Mouse (Mus musculus) kidney, postnatal 0 days (tissue): ENCODE measurements at regions not wholly inside any gene's neighbourhood (a gene's known extent, or its start where the extent isn't known, plus 50 kb on each side); places are given as distances from the start of the nearest gene placed in this dataset.

Experiments used
- ATAC-seq: fragments of 200-750 bp; cut with Nextera tagmentation; replicated peaks from 2 replicates; pipeline ENCODE4 v1.8.0; 2017; ENCODE audit warnings: low read depth, moderate number of reproducible peaks, moderate TSS enrichment, moderate library complexity; ENCODE audit not compliant: low FRiP score
- DNase-seq: peaks from one replicate; pipeline ENCODE4 v3.0.0-alpha.2; 2016; ENCODE audit warnings: low spot score
- H3K27ac ChIP-seq: fragments of 300-500 bp; sonication (generic); 2 replicates; pipeline ENCODE4 v1.5.1; 2014; ENCODE audit warnings: mild to moderate bottlenecking
- H3K27me3 ChIP-seq: fragments of 300-500 bp; sonication (generic); 2 replicates; pipeline ENCODE4 v1.6.1; 2014; ENCODE audit warnings: low read length, mixed read lengths; ENCODE audit not compliant: insufficient read depth
- H3K36me3 ChIP-seq: fragments of 300-500 bp; sonication (generic); 2 replicates; pipeline ENCODE4 v1.6.1; 2014; ENCODE audit warnings: low read length, mixed read lengths; ENCODE audit not compliant: insufficient read depth
- H3K4me1 ChIP-seq: fragments of 300-500 bp; sonication (generic); replicated peaks from 2 replicates; pipeline ENCODE4 v1.6.1; 2014; ENCODE audit warnings: antibody characterized with exemption, low read length, mixed read lengths; ENCODE audit not compliant: insufficient read depth
- H3K4me2 ChIP-seq: fragments of 300-500 bp; sonication (generic); 2 replicates; pipeline ENCODE4 v1.6.1; 2014; ENCODE audit warnings: mild to moderate bottlenecking, low read length, moderate library complexity, mixed read lengths
- H3K4me3 ChIP-seq: fragments of 300-500 bp; sonication (generic); replicated peaks from 2 replicates; pipeline ENCODE4 v1.5.1; 2014; ENCODE audit warnings: low read depth, low read length
- H3K9ac ChIP-seq: fragments of 300-500 bp; sonication (generic); 2 replicates; pipeline ENCODE4 v1.6.1; 2014; ENCODE audit warnings: low read depth, low read length
- H3K9me3 ChIP-seq: fragments of 300-500 bp; sonication (generic); replicated peaks from 2 replicates; pipeline ENCODE4 v1.6.1; 2016; ENCODE audit warnings: low read length, inconsistent platforms, mixed read lengths
- CTCF ChIP-seq: IDR thresholded peaks from 2 replicates; pipeline ENCODE4 v1.5.1; 2016; ENCODE audit warnings: antibody characterized with exemption, low read depth, mild to moderate bottlenecking, moderate library complexity
- WGBS: fragments of 180-500 bp; shearing (Covaris S2); extraction: QIAGEN DNeasy Blood & Tissue Kit; methylation state at CpG from one replicate; pipeline ENCODE4 v1.1.7; 2014; 5-methylcytosine and 5-hydroxymethylcytosine counted together

- DNase-seq = no peak
- Histone ChIP-seq H3K27me3 (no peaks in the 10 kb centered on the region), H3K9ac (no peak overlapping the region), H3K9me3 (no peaks in the 10 kb centered on the region), H3K27ac (no peak overlapping the region), H3K4me3 (no peak overlapping the region), H3K36me3 (no peaks in the 10 kb centered on the region), H3K4me1 (no peaks in the 10 kb centered on the region), H3K4me2 (no peak overlapping the region)
- 50% methylated on average over 3 of the region's 3 CpGs for WGBS
- no peak for ATAC-seq
- no peak for TF ChIP-seq CTCF
Observed at GRCm38 (mm10) chr12:26060378-26060777, 354.7 kb downstream of the Rnf144a start.

- H3K36me3 ChIP-seq = no peaks in the 10 kb centered on the region
- H3K4me1 ChIP-seq = no peaks in the 10 kb centered on the region
- TF ChIP-seq CTCF = no peak
- H3K27me3 ChIP-seq = no peaks in the 10 kb centered on the region
- H3K4me2 ChIP-seq = no peak overlapping the region
- DNase-seq (no peak), ATAC-seq (no peak)
- no peak overlapping the region for H3K27ac ChIP-seq
- no peak overlapping the region for H3K4me3 ChIP-seq
- 92% methylated on average over 4 of the region's 4 CpGs for WGBS
- no peak overlapping the region for H3K9ac ChIP-seq
- H3K9me3 ChIP-seq = no peaks in the 10 kb centered on the region
Observed at GRCm38 (mm10) chr12:26059090-26059489, 356.0 kb downstream of the Rnf144a start.

DNA sequence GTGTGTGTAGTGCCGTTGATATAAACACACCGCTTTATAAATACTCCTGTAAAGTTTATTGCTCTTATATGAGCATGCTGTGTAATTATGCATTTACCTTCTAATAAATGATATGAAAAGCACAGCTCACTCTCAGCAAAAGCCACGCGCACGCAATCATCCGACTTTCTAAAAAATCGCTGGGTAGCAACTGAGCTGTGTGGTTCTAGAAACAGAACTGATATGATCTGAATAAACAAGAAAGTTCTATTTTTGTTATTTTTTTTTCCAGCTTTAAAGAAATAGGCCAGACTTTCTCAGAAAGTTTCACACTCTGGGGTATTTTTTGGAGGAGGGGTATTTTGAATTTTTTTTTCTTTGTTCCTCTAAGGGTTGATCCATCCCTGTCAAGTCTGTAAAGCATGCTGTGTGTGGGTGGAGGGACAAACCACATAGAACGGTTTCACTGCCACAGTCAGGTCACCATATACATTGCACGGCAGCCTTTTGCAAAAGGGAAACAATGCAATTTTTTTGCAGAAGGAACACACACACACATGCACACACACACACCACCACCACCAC, 357.5 kb downstream of the Rnf144a start:
- DNase-seq (no peak), ATAC-seq (no peak)
- WGBS = 80% methylated on average over 9 of the region's 9 CpGs

DNA sequence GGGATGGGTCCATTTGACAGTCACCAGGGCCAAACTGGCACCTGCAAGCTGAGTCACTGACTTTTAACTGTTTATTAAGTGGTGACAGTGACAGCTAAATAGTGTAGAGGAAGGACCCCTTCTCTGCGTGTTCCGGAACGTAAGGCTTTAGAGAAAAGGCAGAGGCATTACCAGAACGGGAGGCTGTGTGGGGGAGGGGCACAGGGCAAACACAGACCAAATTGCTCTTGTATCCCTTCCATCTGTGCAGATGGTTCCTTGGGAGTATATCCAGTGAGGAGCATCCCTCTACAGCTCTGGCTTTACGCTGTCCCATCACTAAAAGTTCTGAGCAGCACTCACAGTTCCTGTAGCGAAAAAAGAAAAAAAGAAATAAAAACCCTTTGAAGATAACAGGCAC, 368.1 kb downstream of the Rnf144a start:
- Histone ChIP-seq H3K27me3 (no peaks in the 10 kb centered on the region), H3K36me3 (no peaks in the 10 kb centered on the region), H3K9ac (no peak overlapping the region), H3K4me2 (no peak overlapping the region), H3K9me3 (no peaks in the 10 kb centered on the region), H3K4me3 (no peak overlapping the region), H3K27ac (no peak overlapping the region), H3K4me1 (no peaks in the 10 kb centered on the region)
- ATAC-seq (no peak), DNase-seq (no peak)
- 66% methylated on average over 6 of the region's 6 CpGs for WGBS
- TF ChIP-seq CTCF = no peak

More for the DNA sequence above, 357.5 kb downstream of the Rnf144a start:
- H3K4me2 ChIP-seq = no peak overlapping the region
- H3K36me3 ChIP-seq = no peaks in the 10 kb centered on the region
- no peak for TF ChIP-seq CTCF
- H3K4me3 ChIP-seq = no peak overlapping the region
- H3K27ac ChIP-seq = no peak overlapping the region
- no peak overlapping the region for H3K9ac ChIP-seq
- H3K4me1 ChIP-seq = no peaks in the 10 kb centered on the region
- no peaks in the 10 kb centered on the region for H3K27me3 ChIP-seq
- H3K9me3 ChIP-seq = no peaks in the 10 kb centered on the region

- no peak overlapping the region for H3K9ac ChIP-seq
- no peak overlapping the region for H3K4me2 ChIP-seq
- H3K36me3 ChIP-seq = no peaks in the 10 kb centered on the region
- H3K4me1 ChIP-seq = no peaks in the 10 kb centered on the region
- no peaks in the 10 kb centered on the region for H3K9me3 ChIP-seq
- no peak overlapping the region for H3K27ac ChIP-seq
- 78% methylated on average over 1 of the region's 1 CpGs for WGBS
- no peak for DNase-seq
- no peak for TF ChIP-seq CTCF
- H3K27me3 ChIP-seq = no peaks in the 10 kb centered on the region
- no peak for ATAC-seq
- no peak overlapping the region for H3K4me3 ChIP-seq
Observed at GRCm38 (mm10) chr12:26045321-26045720, 369.7 kb downstream of the Rnf144a start.

DNA sequence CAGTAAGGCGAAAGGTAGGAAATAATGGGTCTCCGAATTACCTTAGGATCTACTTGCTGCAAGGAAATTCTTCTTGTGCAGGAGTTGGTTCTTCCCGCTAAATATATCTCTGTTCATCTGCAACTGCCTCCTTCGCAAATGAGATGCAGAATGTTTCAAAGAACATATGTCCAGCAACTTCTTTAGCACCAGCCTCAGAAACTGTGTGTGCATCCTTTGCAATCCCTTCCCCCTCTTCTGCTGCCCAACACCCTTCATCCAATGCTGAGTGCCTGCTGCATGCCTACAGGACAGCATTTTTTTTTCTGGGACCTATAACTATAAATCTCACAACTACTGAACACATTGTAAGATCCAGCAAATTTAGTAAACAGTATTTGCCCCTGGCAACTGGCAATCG, 402.1 kb downstream of the Rnf144a start:
- WGBS = 85% methylated on average over 5 of the region's 5 CpGs
- no peak overlapping the region for H3K4me2 ChIP-seq

DNA sequence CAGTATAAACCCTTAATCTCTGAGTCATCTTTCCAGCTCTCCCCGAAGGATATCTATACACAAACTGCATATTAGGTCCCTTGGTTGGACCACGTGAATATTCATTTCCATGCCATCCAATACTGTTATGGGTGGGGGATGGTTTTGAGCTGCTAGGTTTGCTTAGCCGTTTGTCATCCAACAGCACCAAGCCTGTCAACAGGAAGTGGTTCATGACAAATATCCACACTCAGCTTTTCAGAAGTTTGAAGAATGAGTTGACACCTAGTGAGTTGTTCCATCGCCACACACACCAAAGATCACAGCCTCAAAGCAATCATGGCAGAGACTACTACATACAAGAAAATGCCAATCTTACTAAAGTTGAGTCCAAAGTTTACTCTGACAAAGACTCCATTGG, 421.0 kb downstream of the Rnf144a start:
- no peak overlapping the region for H3K4me3 ChIP-seq
- H3K27ac ChIP-seq = no peak overlapping the region
- no peak for DNase-seq
- TF ChIP-seq CTCF = no peak
- no peak overlapping the region for H3K9ac ChIP-seq
- H3K4me1 ChIP-seq = no peaks in the 10 kb centered on the region
- H3K4me2 ChIP-seq = no peak overlapping the region
- no peaks in the 10 kb centered on the region for H3K27me3 ChIP-seq
- 84% methylated on average over 4 of the region's 4 CpGs for WGBS
- H3K36me3 ChIP-seq = no peaks in the 10 kb centered on the region
- ATAC-seq = no peak
- no peaks in the 10 kb centered on the region for H3K9me3 ChIP-seq

More for the DNA sequence above, 402.1 kb downstream of the Rnf144a start:
- TF ChIP-seq CTCF = no peak
- Histone ChIP-seq H3K27me3 (no peaks in the 10 kb centered on the region), H3K9me3 (no peaks in the 10 kb centered on the region), H3K36me3 (no peaks in the 10 kb centered on the region), H3K4me1 (no peaks in the 10 kb centered on the region), H3K27ac (no peak overlapping the region), H3K9ac (no peak overlapping the region), H3K4me3 (no peak overlapping the region)
- no peak for DNase-seq
- ATAC-seq = no peak
